Mouse (Mus musculus) left cerebral cortex, adult 9 months (tissue): Measurements from ENCODE around the gene Gm7714.
"Not testable (repeated sequence)": the region's sequence is repeated elsewhere in the genome, so short reads cannot be mapped to it uniquely, and the experiment has no call there.

Experiments
- DNase-seq, 2 experiments: peaks; one replicate each; pipeline ENCODE4 v3.0.0; 2022; ENCODE audit warnings: low spot score in 2 of 2

Gene Gm7714

GRCm38 (mm10) chr5:88268619-88269018, at the start of gene Gm7714:
Gene Gm7714 (plus strand): TSS chr5:88268919.
- no peak for DNase-seq

GRCm38 (mm10) chr5:88256475-88256874, 12.2 kb upstream of the Gm7714 start:
- peak in 1 of 2 experiments; percentile 17 for DNase-seq

DNA sequence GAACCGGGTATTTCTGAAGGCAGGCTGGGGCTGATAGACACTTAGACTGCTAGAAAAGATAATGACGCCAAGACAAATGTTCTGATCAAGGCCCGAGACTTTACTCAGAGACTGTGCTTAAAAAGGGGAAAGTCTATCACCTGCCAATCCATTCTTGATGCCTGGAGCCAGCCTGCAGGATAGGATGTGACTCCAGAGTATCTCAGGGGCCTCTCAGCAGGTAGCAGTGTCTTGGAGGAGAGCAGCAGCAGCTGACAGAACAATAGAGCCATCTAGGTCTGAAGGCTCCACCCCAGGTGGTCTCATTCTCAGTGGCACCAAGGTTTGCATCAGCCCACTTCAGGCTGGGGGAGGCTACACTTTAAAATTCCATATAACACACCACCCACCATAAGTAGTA, 42.6 kb downstream of the Gm7714 start:
- DNase-seq, result not testable (repeated sequence)

- DNase-seq, result no peak
Observed at GRCm38 (mm10) chr5:88317012-88317411, 48.3 kb downstream of the Gm7714 start, which contains the start of gene Prol1. Gene Prol1 (plus strand): TSS chr5:88317312.
